Mouse (Mus musculus): Measurements from ENCODE around the gene Rbck1. TPM values are rescaled to one million over a fixed set of nuclear protein-coding genes. Genes with fewer than 3 reads are reported as not detected.

The Rbck1 gene
- polyA plus RNA-seq, 1 experiment from 2014 or later: 88.1 TPM

GRCm38 (mm10) chr2:152322198-152322597 lies 10.3 kb downstream of the Rbck1 start:
- no peak for ATAC-seq (ENCODE audit: low read depth)
- 99% methylated on average over 6 of the region's 6 CpGs for WGBS
- peaks cover 41% of the 10 kb centered on the region for H3K36me3 ChIP-seq (ENCODE audit: control insufficient read depth, insufficient read depth, low read length)

GRCm38 (mm10) chr2:152321558-152321957 lies 10.9 kb downstream of the Rbck1 start:
- Histone ChIP-seq H3K4me1 (replicated peaks; ENCODE audit: control insufficient read depth, insufficient read depth, low read length) (no peaks in the 10 kb centered on the region), H3K4me2 (ENCODE audit: low read depth, low read length) (no peak overlapping the region), H3K9ac (ENCODE audit: low read length) (no peak overlapping the region), H3K9me3 (ENCODE audit: control insufficient read depth, low read length) (no peaks in the 10 kb centered on the region), H3K36me3 (ENCODE audit: control insufficient read depth, insufficient read depth, low read length) (peaks cover 41% of the 10 kb centered on the region), H3K27ac (ENCODE audit: low read length) (no peak overlapping the region), H3K27me3 (ENCODE audit: control insufficient read depth, insufficient read depth, low read depth, low read length) (no peaks in the 10 kb centered on the region), H3K4me3 (ENCODE audit: low read length) (no peak overlapping the region)
- 83% methylated on average over 5 of the region's 5 CpGs for WGBS
- no peak for ATAC-seq (ENCODE audit: low read depth)

More at GRCm38 (mm10) chr2:152322198-152322597, 10.3 kb downstream of the Rbck1 start:
- Histone ChIP-seq H3K4me2 (ENCODE audit: low read depth, low read length) (no peak overlapping the region), H3K27ac (ENCODE audit: low read length) (no peak overlapping the region), H3K27me3 (ENCODE audit: control insufficient read depth, insufficient read depth, low read depth, low read length) (no peaks in the 10 kb centered on the region), H3K4me1 (replicated peaks; ENCODE audit: control insufficient read depth, insufficient read depth, low read length) (no peaks in the 10 kb centered on the region), H3K9me3 (ENCODE audit: control insufficient read depth, low read length) (no peaks in the 10 kb centered on the region), H3K9ac (ENCODE audit: low read length) (no peak overlapping the region), H3K4me3 (ENCODE audit: low read length) (no peak overlapping the region)

GRCm38 (mm10) chr2:152317054-152317453 lies 15.4 kb downstream of the Rbck1 start:
- Histone ChIP-seq H3K4me2 (ENCODE audit: low read depth, low read length) (no peak overlapping the region), H3K36me3 (ENCODE audit: control insufficient read depth, insufficient read depth, low read length) (peaks cover 44% of the 10 kb centered on the region), H3K9ac (ENCODE audit: low read length) (no peak overlapping the region), H3K9me3 (ENCODE audit: control insufficient read depth, low read length) (no peaks in the 10 kb centered on the region), H3K27me3 (ENCODE audit: control insufficient read depth, insufficient read depth, low read depth, low read length) (no peaks in the 10 kb centered on the region), H3K4me1 (replicated peaks; ENCODE audit: control insufficient read depth, insufficient read depth, low read length) (no peaks in the 10 kb centered on the region), H3K4me3 (ENCODE audit: low read length) (no peak overlapping the region), H3K27ac (ENCODE audit: low read length) (no peak overlapping the region)
- 71% methylated on average over 6 of the region's 6 CpGs for WGBS
- ATAC-seq (ENCODE audit: low read depth): no peak

- H3K4me2 ChIP-seq (ENCODE audit: low read depth, low read length): no peak overlapping the region
- no peak overlapping the region for H3K4me3 ChIP-seq (ENCODE audit: low read length)
- peaks cover 59% of the 10 kb centered on the region for H3K36me3 ChIP-seq (ENCODE audit: control insufficient read depth, insufficient read depth, low read length)
- H3K4me1 ChIP-seq (replicated peaks; ENCODE audit: control insufficient read depth, insufficient read depth, low read length): no peaks in the 10 kb centered on the region
- H3K9me3 ChIP-seq (ENCODE audit: control insufficient read depth, low read length): no peaks in the 10 kb centered on the region
- WGBS: 88% methylated on average over 6 of the region's 6 CpGs
- H3K27me3 ChIP-seq (ENCODE audit: control insufficient read depth, insufficient read depth, low read depth, low read length): no peaks in the 10 kb centered on the region
- H3K9ac ChIP-seq (ENCODE audit: low read length): no peak overlapping the region
- ATAC-seq (ENCODE audit: low read depth): no peak
- H3K27ac ChIP-seq (ENCODE audit: low read length): no peak overlapping the region
These were observed 18.5 kb downstream of the Rbck1 start for GRCm38 (mm10) chr2:152313926-152314325.

GRCm38 (mm10) chr2:152312996-152313395 lies 19.5 kb downstream of the Rbck1 start:
- Histone ChIP-seq H3K4me1 (replicated peaks; ENCODE audit: control insufficient read depth, insufficient read depth, low read length) (no peaks in the 10 kb centered on the region), H3K4me2 (ENCODE audit: low read depth, low read length) (no peak overlapping the region), H3K9ac (ENCODE audit: low read length) (no peak overlapping the region), H3K4me3 (ENCODE audit: low read length) (no peak overlapping the region), H3K36me3 (ENCODE audit: control insufficient read depth, insufficient read depth, low read length) (peaks cover 61% of the 10 kb centered on the region), H3K27ac (ENCODE audit: low read length) (no peak overlapping the region), H3K9me3 (ENCODE audit: control insufficient read depth, low read length) (no peaks in the 10 kb centered on the region), H3K27me3 (ENCODE audit: control insufficient read depth, insufficient read depth, low read depth, low read length) (no peaks in the 10 kb centered on the region)
- WGBS: 43% methylated on average over 7 of the region's 7 CpGs
- no peak for ATAC-seq (ENCODE audit: low read depth)

GRCm38 (mm10) chr2:152307186-152307585 lies 25.3 kb downstream of the Rbck1 start:
- Histone ChIP-seq H3K9me3 (ENCODE audit: control insufficient read depth, low read length) (no peaks in the 10 kb centered on the region), H3K27me3 (ENCODE audit: control insufficient read depth, insufficient read depth, low read depth, low read length) (no peaks in the 10 kb centered on the region), H3K27ac (ENCODE audit: low read length) (no peak overlapping the region), H3K9ac (ENCODE audit: low read length) (no peak overlapping the region), H3K4me2 (ENCODE audit: low read depth, low read length) (no peak overlapping the region), H3K4me3 (ENCODE audit: low read length) (no peak overlapping the region), H3K4me1 (replicated peaks; ENCODE audit: control insufficient read depth, insufficient read depth, low read length) (no peaks in the 10 kb centered on the region), H3K36me3 (ENCODE audit: control insufficient read depth, insufficient read depth, low read length) (peaks cover 62% of the 10 kb centered on the region)
- ATAC-seq (ENCODE audit: low read depth): no peak
- WGBS: 91% methylated on average over 3 of the region's 3 CpGs

GRCm38 (mm10) chr2:152305480-152305879 lies 27.0 kb downstream of the Rbck1 start:
- Histone ChIP-seq H3K9me3 (ENCODE audit: control insufficient read depth, low read length) (no peaks in the 10 kb centered on the region), H3K27ac (ENCODE audit: low read length) (no peak overlapping the region), H3K4me1 (replicated peaks; ENCODE audit: control insufficient read depth, insufficient read depth, low read length) (no peaks in the 10 kb centered on the region), H3K36me3 (ENCODE audit: control insufficient read depth, insufficient read depth, low read length) (peaks cover 46% of the 10 kb centered on the region), H3K4me3 (ENCODE audit: low read length) (no peak overlapping the region), H3K27me3 (ENCODE audit: control insufficient read depth, insufficient read depth, low read depth, low read length) (no peaks in the 10 kb centered on the region), H3K4me2 (ENCODE audit: low read depth, low read length) (no peak overlapping the region), H3K9ac (ENCODE audit: low read length) (no peak overlapping the region)
- ATAC-seq (ENCODE audit: low read depth): no peak
- WGBS: 91% methylated on average over 6 of the region's 6 CpGs

GRCm38 (mm10) chr2:152303781-152304180 lies 28.7 kb downstream of the Rbck1 start:
- no peak for ATAC-seq (ENCODE audit: low read depth)

GRCm38 (mm10) chr2:152302862-152303261 lies 29.6 kb downstream of the Rbck1 start:
- WGBS: 76% methylated on average over 2 of the region's 2 CpGs
- no peak for ATAC-seq (ENCODE audit: low read depth)

More at GRCm38 (mm10) chr2:152303781-152304180, 28.7 kb downstream of the Rbck1 start:
- H3K27ac ChIP-seq (ENCODE audit: low read length): no peak overlapping the region
- H3K4me2 ChIP-seq (ENCODE audit: low read depth, low read length): no peak overlapping the region
- no peaks in the 10 kb centered on the region for H3K9me3 ChIP-seq (ENCODE audit: control insufficient read depth, low read length)
- H3K9ac ChIP-seq (ENCODE audit: low read length): no peak overlapping the region
- peaks cover 37% of the 10 kb centered on the region for H3K36me3 ChIP-seq (ENCODE audit: control insufficient read depth, insufficient read depth, low read length)
- no peak overlapping the region for H3K4me3 ChIP-seq (ENCODE audit: low read length)
- 65% methylated on average over 5 of the region's 5 CpGs for WGBS
- H3K4me1 ChIP-seq (replicated peaks; ENCODE audit: control insufficient read depth, insufficient read depth, low read length): no peaks in the 10 kb centered on the region
- H3K27me3 ChIP-seq (ENCODE audit: control insufficient read depth, insufficient read depth, low read depth, low read length): no peaks in the 10 kb centered on the region

GRCm38 (mm10) chr2:152294541-152294940 lies 37.9 kb downstream of the Rbck1 start:
- 29% methylated on average over 5 of the region's 5 CpGs for WGBS
- ATAC-seq (ENCODE audit: low read depth): no peak
- peak overlapping the region; percentile 97 for H3K4me3 ChIP-seq (ENCODE audit: low read length)

More at GRCm38 (mm10) chr2:152302862-152303261, 29.6 kb downstream of the Rbck1 start:
- Histone ChIP-seq H3K4me1 (replicated peaks; ENCODE audit: control insufficient read depth, insufficient read depth, low read length) (no peaks in the 10 kb centered on the region), H3K4me3 (ENCODE audit: low read length) (no peak overlapping the region), H3K9ac (ENCODE audit: low read length) (no peak overlapping the region), H3K4me2 (ENCODE audit: low read depth, low read length) (no peak overlapping the region), H3K9me3 (ENCODE audit: control insufficient read depth, low read length) (no peaks in the 10 kb centered on the region), H3K27ac (ENCODE audit: low read length) (no peak overlapping the region), H3K27me3 (ENCODE audit: control insufficient read depth, insufficient read depth, low read depth, low read length) (no peaks in the 10 kb centered on the region), H3K36me3 (ENCODE audit: control insufficient read depth, insufficient read depth, low read length) (peaks cover 28% of the 10 kb centered on the region)

More at GRCm38 (mm10) chr2:152294541-152294940, 37.9 kb downstream of the Rbck1 start:
- H3K9me3 ChIP-seq (ENCODE audit: control insufficient read depth, low read length): no peaks in the 10 kb centered on the region
- peak overlapping the region; percentile 87; the same call in 1 of the 2 replicates for H3K27ac ChIP-seq (ENCODE audit: low read length)
- H3K4me2 ChIP-seq (ENCODE audit: low read depth, low read length): peak overlapping the region; percentile 93
- H3K27me3 ChIP-seq (ENCODE audit: control insufficient read depth, insufficient read depth, low read depth, low read length): no peaks in the 10 kb centered on the region
- no peaks in the 10 kb centered on the region; the same call in 1 of the 2 replicates for H3K36me3 ChIP-seq (ENCODE audit: control insufficient read depth, insufficient read depth, low read length)
- peaks cover 11% of the 10 kb centered on the region for H3K4me1 ChIP-seq (replicated peaks; ENCODE audit: control insufficient read depth, insufficient read depth, low read length)
- H3K9ac ChIP-seq (ENCODE audit: low read length): peak overlapping the region; percentile 96

Data from lung, embryonic 16.5 days (tissue).